Mouse (Mus musculus): ENCODE measurements around the gene Ikbkg.
"Not testable (repeated sequence)": the region's sequence is repeated elsewhere in the genome, so short reads cannot be mapped to it uniquely, and the experiment has no call there.

The Ikbkg gene

GRCm38 (mm10) chrX:74392535-74393443 is at the start of gene Ikbkg, which contains the start of gene Fam3a:
Gene Ikbkg, plus strand, starts transcription at chrX:74393290.
Gene Fam3a, minus strand, starts transcription at chrX:74393272.
- peak; percentile 86 to 91 for DNase-seq (ENCODE audit: low spot score in 2 of 2)

GRCm38 (mm10) chrX:74352645-74353466 is 40.2 kb upstream of the Ikbkg start:
- no peak for DNase-seq (ENCODE audit: low spot score in 2 of 2)

GRCm38 (mm10) chrX:74353467-74353770 is 39.7 kb upstream of the Ikbkg start, which contains the start of gene Lage3:
Gene Lage3, minus strand, starts transcription at chrX:74353618.
- peak; percentile 85 to 89 for DNase-seq (ENCODE audit: low spot score in 2 of 2)

GRCm38 (mm10) chrX:74357069-74357468 is 36.0 kb upstream of the Ikbkg start:
- DNase-seq (ENCODE audit: low spot score in 2 of 2) = not testable (repeated sequence)

GRCm38 (mm10) chrX:74359171-74359570 is 33.9 kb upstream of the Ikbkg start:
- no peak for DNase-seq (ENCODE audit: low spot score in 2 of 2)

- DNase-seq (ENCODE audit: low spot score in 2 of 2) = no peak
These were observed 25.6 kb upstream of the Ikbkg start for GRCm38 (mm10) chrX:74367512-74367911.

GRCm38 (mm10) chrX:74368209-74368909 is 24.7 kb upstream of the Ikbkg start:
- peak; percentile 70 to 77 for DNase-seq (ENCODE audit: low spot score in 2 of 2)

- DNase-seq (ENCODE audit: low spot score in 2 of 2) = peak; percentile 90 to 91
These were observed 20.1 kb upstream of the Ikbkg start, which contains the start of the genes Ubl4a and Slc10a3 for GRCm38 (mm10) chrX:74372888-74373549. Gene Ubl4a, minus strand, starts transcription at chrX:74373218. Gene Slc10a3, minus strand, starts transcription at chrX:74373349.

GRCm38 (mm10) chrX:74384451-74384850 is 8.6 kb upstream of the Ikbkg start:
- DNase-seq (ENCODE audit: low spot score in 2 of 2) = no peak

- no peak for DNase-seq (ENCODE audit: low spot score in 2 of 2)
These were observed 4.9 kb upstream of the Ikbkg start for GRCm38 (mm10) chrX:74388153-74388552.

- DNase-seq (ENCODE audit: low spot score in 2 of 2) = no peak
These were observed 7.0 kb downstream of the Ikbkg start for GRCm38 (mm10) chrX:74400136-74400535.

- no peak for DNase-seq (ENCODE audit: low spot score in 2 of 2)
These were observed 15.2 kb downstream of the Ikbkg start for GRCm38 (mm10) chrX:74408340-74408739.

- DNase-seq (ENCODE audit: low spot score in 2 of 2) = peak; percentile 70 to 80
These were observed 20.3 kb downstream of the Ikbkg start for GRCm38 (mm10) chrX:74413377-74413776.

GRCm38 (mm10) chrX:74424443-74424842 is 31.4 kb downstream of the Ikbkg start:
- DNase-seq (ENCODE audit: low spot score in 2 of 2) = no peak

- DNase-seq (ENCODE audit: low spot score in 2 of 2) = no peak
These were observed 32.1 kb downstream of the Ikbkg start for GRCm38 (mm10) chrX:74425195-74425594.

- no peak for DNase-seq (ENCODE audit: low spot score in 2 of 2)
These were observed 33.2 kb downstream of the Ikbkg start for GRCm38 (mm10) chrX:74426256-74426655.

GRCm38 (mm10) chrX:74427116-74427515 is 34.0 kb downstream of the Ikbkg start:
- no peak for DNase-seq (ENCODE audit: low spot score in 2 of 2)

- no peak for DNase-seq (ENCODE audit: low spot score in 2 of 2)
These were observed 35.2 kb downstream of the Ikbkg start for GRCm38 (mm10) chrX:74428146-74428825.

- peak; percentile 89 to 91 for DNase-seq (ENCODE audit: low spot score in 2 of 2)
These were observed 35.8 kb downstream of the Ikbkg start, which contains the start of gene G6pdx for GRCm38 (mm10) chrX:74428826-74429276. Gene G6pdx, minus strand, starts transcription at chrX:74429194.

GRCm38 (mm10) chrX:74429290-74429821 is 36.3 kb downstream of the Ikbkg start:
- DNase-seq (ENCODE audit: low spot score in 2 of 2) = peak; percentile 74 to 85
